8 mouse cellular contexts compared by ENCODE assay signal in genomic region chr5:35454187-35454800, GRCm38 (mm10).
DNase-seq lines count a peak whose midpoint lies in the region; ATAC-seq and TF ChIP-seq lines count a peak whose summit lies in the region.

No protein-coding gene starts in this region.

- H3K27ac ChIP-seq in forebrain, postnatal 0 days (ENCODE audit: low read depth, low read length): no peak overlapping the region
- H3K27ac ChIP-seq in neural tube, embryonic 12.5 days: no peak overlapping the region

- H3K4me3 ChIP-seq in forebrain, postnatal 0 days (ENCODE audit: low read depth, low read length): peak overlapping the region; percentile 20
- H3K4me3 ChIP-seq in neural tube, embryonic 12.5 days: no peak overlapping the region

- peak; percentile 66 for DNase-seq in embryo, embryonic 10.5 days (ENCODE audit: low spot score)
- peak; percentile 74 for DNase-seq in forebrain, postnatal 0 days
- DNase-seq in left cerebral cortex, adult 8-10 months (ENCODE audit: low spot score in 2 of 2): peak; percentile 9 to 14
- DNase-seq in ovary, postnatal 10 days (ENCODE audit: low spot score): no peak
- no peak for DNase-seq in spleen, postnatal 36 days (ENCODE audit: low spot score in 2 of 2)
- DNase-seq in thymus, postnatal 4 days: no peak
- DNase-seq in ovary, postnatal 36 days (ENCODE audit: low spot score): no peak

- peak; percentile 43; the same call in 1 of the 2 replicates for TF ChIP-seq CTCF in forebrain, postnatal 0 days (IDR thresholded peaks at IDR 0.05; ENCODE audit: low read depth)

- H3K9ac ChIP-seq in forebrain, postnatal 0 days: peak overlapping the region; percentile 49
- no peak overlapping the region for H3K9ac ChIP-seq in neural tube, embryonic 12.5 days

- H3K36me3 ChIP-seq in forebrain, postnatal 0 days (ENCODE audit: insufficient read depth): no peaks in the 10 kb centered on the region
- no peaks in the 10 kb centered on the region for H3K36me3 ChIP-seq in neural tube, embryonic 12.5 days

- H3K9me3 ChIP-seq in forebrain, postnatal 0 days (ENCODE audit: low read length): no peaks in the 10 kb centered on the region
- H3K9me3 ChIP-seq in neural tube, embryonic 12.5 days: no peaks in the 10 kb centered on the region

- peak; percentile 86 for ATAC-seq in forebrain, postnatal 0 days
- peak; percentile 63 for ATAC-seq in neural tube, embryonic 12.5 days (ENCODE audit: low FRiP score, low read depth)

- WGBS in forebrain, postnatal 0 days: 14% methylated on average over 17 of the region's 17 CpGs
- 15% methylated on average over 17 of the region's 17 CpGs for WGBS in neural tube, embryonic 12.5 days

- 0 out of 2 replicates have a peak, but pooled peaks cover 7% of the 10 kb centered on the region for H3K4me1 ChIP-seq in forebrain, postnatal 0 days (ENCODE audit: insufficient read depth)
- H3K4me1 ChIP-seq in neural tube, embryonic 12.5 days: peaks cover 38% of the 10 kb centered on the region

- no peaks in the 10 kb centered on the region for H3K27me3 ChIP-seq in forebrain, postnatal 0 days (ENCODE audit: insufficient read depth, low read length)
- H3K27me3 ChIP-seq in neural tube, embryonic 12.5 days (replicated peaks): peaks cover 8% of the 10 kb centered on the region; the same call in 1 of the 2 replicates

- peak overlapping the region; percentile 41 for H3K4me2 ChIP-seq in forebrain, postnatal 0 days (ENCODE audit: low read depth)
- peak overlapping the region; percentile 36 for H3K4me2 ChIP-seq in neural tube, embryonic 12.5 days (replicated peaks)

Comparison
In these comparisons a context has a peak if more than half of its experiments do, and no peak if none do; other contexts are left out.
1. DNase-seq: peak in embryo, embryonic 10.5 days (single experiment), forebrain, postnatal 0 days (single experiment) and left cerebral cortex, adult 8-10 months (2 of 2); none in ovary, postnatal 10 days (single experiment), spleen, postnatal 36 days (0 of 2), thymus, postnatal 4 days (single experiment) and ovary, postnatal 36 days (single experiment).